Mouse (Mus musculus) stomach, embryonic 15.5 days (tissue): Measurements from ENCODE around the gene Smox. TPM values are rescaled to one million over a fixed set of nuclear protein-coding genes. Genes with fewer than 3 reads are reported as not detected.
A peak's percentile ranks its signal among the peaks of the same experiment; 100 is the strongest.

Experiments used
- ATAC-seq: fragments of 200-750 bp; cut with Nextera tagmentation; 2 replicates; pipeline ENCODE4 v1.8.0; 2017; ENCODE audit warnings: low read depth, moderate number of reproducible peaks, moderate TSS enrichment; ENCODE audit not compliant: insufficient read depth, low FRiP score
- H3K27ac ChIP-seq: fragments of 300-500 bp; sonication (generic); 2 replicates; pipeline ENCODE4 v1.5.1; 2015; ENCODE audit warnings: mild to moderate bottlenecking, inconsistent platforms
- H3K27me3 ChIP-seq: fragments of 300-500 bp; sonication (generic); replicated peaks from 2 replicates; pipeline ENCODE4 v1.6.1; 2015; ENCODE audit warnings: inconsistent platforms
- H3K36me3 ChIP-seq: fragments of 300-500 bp; sonication (generic); 2 replicates; pipeline ENCODE4 v1.6.1; 2015; ENCODE audit warnings: inconsistent platforms
- H3K4me1 ChIP-seq: fragments of 300-500 bp; sonication (generic); 2 replicates; pipeline ENCODE4 v1.6.1; 2015; ENCODE audit warnings: inconsistent platforms
- H3K4me2 ChIP-seq: fragments of 300-500 bp; sonication (generic); 2 replicates; pipeline ENCODE4 v1.6.1; 2015; ENCODE audit warnings: mild to moderate bottlenecking, inconsistent platforms
- H3K4me3 ChIP-seq: fragments of 300-500 bp; sonication (generic); replicated peaks from 2 replicates; pipeline ENCODE4 v1.5.1; 2015; ENCODE audit warnings: inconsistent platforms
- H3K9ac ChIP-seq: fragments of 300-500 bp; sonication (generic); 2 replicates; pipeline ENCODE4 v1.6.1; 2015; ENCODE audit warnings: inconsistent platforms
- H3K9me3 ChIP-seq: fragments of 300-500 bp; sonication (generic); 2 replicates; pipeline ENCODE4 v1.6.1; 2016; ENCODE audit warnings: inconsistent platforms
- WGBS: fragments of 180-500 bp; shearing (Covaris S2); methylation state at CpG from one replicate; pipeline ENCODE4 v1.1.7; 2015; 5-methylcytosine and 5-hydroxymethylcytosine counted together
- polyA plus RNA-seq: library from polyadenylated mRNA; unstranded; fragments of >200 nt; fragmentation: Nextera tagmentation; extraction: Ambion mirVana; gene quantifications from 2 replicates; pipeline ENCODE4 v1.2.1, GENCODE M21; 2015

Smox gene
- polyA plus RNA-seq, 1 experiment from 2014 or later, result 41.6 TPM

- H3K27ac ChIP-seq, result no peak overlapping the region
- 95% methylated on average over 19 of the region's 19 CpGs for WGBS
- no peaks in the 10 kb centered on the region for H3K9me3 ChIP-seq
- 0 out of 2 replicates have a peak, but pooled peaks cover 4% of the 10 kb centered on the region for H3K36me3 ChIP-seq
- H3K4me3 ChIP-seq, result no peak overlapping the region
- no peak overlapping the region for H3K9ac ChIP-seq
- ATAC-seq, result no peak
- no peaks in the 10 kb centered on the region for H3K27me3 ChIP-seq
- H3K4me1 ChIP-seq, result no peaks in the 10 kb centered on the region
- H3K4me2 ChIP-seq, result no peak overlapping the region
These were observed 29.4 kb downstream of the Smox start for GRCm38 (mm10) chr2:131520743-131521142.

DNA sequence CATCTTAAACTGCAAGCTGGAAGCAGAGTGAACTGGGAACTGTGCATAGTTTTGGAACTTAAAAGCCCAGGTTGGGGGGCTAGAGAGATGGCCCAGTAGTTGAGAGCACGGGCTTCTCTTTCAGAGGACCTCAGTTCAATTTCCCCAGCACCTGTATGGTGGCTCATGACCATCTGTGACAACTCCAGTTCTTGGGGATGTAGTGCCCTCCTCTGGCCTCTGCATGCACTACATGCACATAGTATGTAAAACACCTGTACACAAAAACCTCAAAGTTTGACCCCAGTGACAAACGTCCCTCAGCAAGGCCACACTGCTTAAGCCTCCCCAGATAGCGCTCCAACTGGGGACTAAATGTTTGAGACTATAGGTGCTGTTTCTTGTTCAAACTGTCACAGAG lies 35.8 kb downstream of the Smox start:
- H3K27ac ChIP-seq, result no peak overlapping the region
- no peak for ATAC-seq
- H3K27me3 ChIP-seq, result no peaks in the 10 kb centered on the region
- no peaks in the 10 kb centered on the region for H3K9me3 ChIP-seq
- H3K36me3 ChIP-seq, result no peaks in the 10 kb centered on the region
- no peak overlapping the region for H3K9ac ChIP-seq
- H3K4me3 ChIP-seq, result no peak overlapping the region
- H3K4me1 ChIP-seq, result no peaks in the 10 kb centered on the region
- H3K4me2 ChIP-seq, result no peak overlapping the region
- WGBS, result 36% methylated on average over 3 of the region's 3 CpGs

DNA sequence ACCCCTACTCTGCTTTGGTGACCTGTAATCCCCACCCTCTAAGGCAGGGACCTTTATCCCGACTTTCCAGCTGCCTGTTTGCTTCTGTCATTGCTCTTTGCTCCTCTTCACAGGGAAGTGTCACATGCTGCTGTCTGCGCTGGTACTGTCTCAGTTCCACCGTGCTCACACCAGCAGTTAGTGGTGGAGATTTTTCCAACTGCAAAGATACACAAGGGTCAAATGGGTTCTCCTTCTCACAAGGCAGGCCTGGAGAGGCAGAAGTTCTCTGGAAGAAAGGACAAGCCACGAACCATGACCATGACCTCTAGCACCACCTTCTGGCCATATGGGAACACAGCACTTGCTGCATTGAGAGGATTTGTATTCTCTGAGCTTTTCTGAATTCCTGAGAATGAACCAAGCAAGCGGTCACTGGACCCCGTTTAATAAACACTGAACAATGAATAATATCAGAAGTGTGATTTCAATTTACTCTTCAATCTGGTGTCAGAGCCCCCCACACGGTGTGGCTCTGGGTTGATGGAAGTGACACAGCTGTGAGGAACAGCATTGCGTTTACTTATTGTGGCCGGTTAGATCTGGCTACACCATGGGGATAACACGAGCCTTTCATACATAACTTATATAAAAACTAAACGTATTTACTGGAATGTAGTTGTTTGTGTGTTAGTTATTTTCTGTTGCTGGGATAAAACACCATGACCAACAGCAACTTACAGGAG lies 38.8 kb downstream of the Smox start:
- no peaks in the 10 kb centered on the region for H3K9me3 ChIP-seq
- no peak for ATAC-seq
- H3K4me2 ChIP-seq, result no peak overlapping the region

DNA sequence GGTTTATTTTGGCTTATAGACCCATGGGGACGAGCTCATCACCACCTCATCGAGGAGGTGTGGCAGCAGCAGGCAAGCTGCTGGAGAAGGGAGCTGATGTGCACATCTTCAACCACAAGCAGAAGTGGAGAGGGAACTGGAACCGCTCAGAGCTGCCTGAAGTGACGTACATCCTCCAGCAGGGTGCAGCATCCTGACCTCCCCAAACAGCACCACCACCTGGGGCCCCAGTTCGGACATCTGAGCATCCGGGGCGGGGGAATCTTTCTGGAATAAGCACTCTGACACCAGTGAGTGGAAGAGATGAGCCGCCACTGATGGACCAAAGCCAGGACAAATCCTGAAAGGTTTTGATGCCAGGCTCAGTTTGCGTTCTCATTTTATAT lies 39.3 kb downstream of the Smox start:
- Histone ChIP-seq H3K9me3 (no peaks in the 10 kb centered on the region), H3K4me3 (no peak overlapping the region), H3K9ac (no peak overlapping the region), H3K4me2 (no peak overlapping the region), H3K27me3 (no peaks in the 10 kb centered on the region), H3K27ac (no peak overlapping the region), H3K36me3 (no peaks in the 10 kb centered on the region), H3K4me1 (no peaks in the 10 kb centered on the region)
- ATAC-seq, result no peak; the same call in 1 of the 2 replicates
- WGBS, result 21% methylated on average over 9 of the region's 9 CpGs

More for the DNA sequence above, 38.8 kb downstream of the Smox start:
- WGBS, result 30% methylated on average over 11 of the region's 11 CpGs
- Histone ChIP-seq H3K27ac (no peak overlapping the region), H3K4me1 (no peaks in the 10 kb centered on the region), H3K36me3 (no peaks in the 10 kb centered on the region), H3K27me3 (no peaks in the 10 kb centered on the region), H3K4me3 (no peak overlapping the region), H3K9ac (no peak overlapping the region)

DNA sequence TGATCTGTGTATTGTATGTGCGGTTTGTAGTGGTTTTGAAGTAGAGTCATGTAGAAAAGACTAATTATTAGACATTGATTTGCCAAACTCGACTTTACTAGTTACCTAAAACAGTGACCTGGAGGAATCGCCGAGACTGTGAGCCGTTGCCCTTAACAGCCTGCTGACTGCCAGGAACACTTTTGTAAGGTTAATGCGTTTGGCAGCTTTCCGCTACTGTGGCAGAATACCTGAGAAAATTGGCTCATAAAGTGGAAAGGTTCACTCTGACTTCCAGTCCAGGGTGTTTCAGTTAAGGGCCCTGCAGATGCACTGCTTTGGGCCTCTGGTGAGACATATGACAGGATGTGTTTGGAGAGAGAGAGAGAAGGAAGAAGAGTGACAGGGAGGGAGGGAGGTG lies 40.0 kb downstream of the Smox start:
- whole genome bisulfite sequencing, result 80% methylated on average over 7 of the region's 7 CpGs
- no peak for ATAC-seq
- no peak overlapping the region for H3K4me2 ChIP-seq
- H3K4me3 ChIP-seq, result no peak overlapping the region
- H3K4me1 ChIP-seq, result no peaks in the 10 kb centered on the region
- no peak overlapping the region for H3K9ac ChIP-seq
- no peaks in the 10 kb centered on the region for H3K36me3 ChIP-seq
- H3K27me3 ChIP-seq, result no peaks in the 10 kb centered on the region
- no peak overlapping the region for H3K27ac ChIP-seq
- no peaks in the 10 kb centered on the region for H3K9me3 ChIP-seq

GRCm38 (mm10) chr2:131535168-131535567 lies 43.9 kb downstream of the Smox start:
- Histone ChIP-seq H3K4me3 (no peak overlapping the region), H3K9ac (no peak overlapping the region), H3K27ac (no peak overlapping the region), H3K27me3 (no peaks in the 10 kb centered on the region), H3K36me3 (no peaks in the 10 kb centered on the region), H3K4me1 (no peaks in the 10 kb centered on the region), H3K9me3 (no peaks in the 10 kb centered on the region), H3K4me2 (no peak overlapping the region)
- ATAC-seq, result no peak
- WGBS, result 92% methylated on average over 5 of the region's 5 CpGs

- no peak overlapping the region for H3K4me3 ChIP-seq
- no peak overlapping the region for H3K27ac ChIP-seq
- no peaks in the 10 kb centered on the region for H3K4me1 ChIP-seq
- WGBS, result 63% methylated on average over 7 of the region's 7 CpGs
- H3K36me3 ChIP-seq, result no peaks in the 10 kb centered on the region
- no peak for ATAC-seq
- H3K27me3 ChIP-seq, result no peaks in the 10 kb centered on the region
- no peaks in the 10 kb centered on the region for H3K9me3 ChIP-seq
- H3K4me2 ChIP-seq, result no peak overlapping the region
- no peak overlapping the region for H3K9ac ChIP-seq
These were observed 47.0 kb downstream of the Smox start for GRCm38 (mm10) chr2:131538341-131538740.

DNA sequence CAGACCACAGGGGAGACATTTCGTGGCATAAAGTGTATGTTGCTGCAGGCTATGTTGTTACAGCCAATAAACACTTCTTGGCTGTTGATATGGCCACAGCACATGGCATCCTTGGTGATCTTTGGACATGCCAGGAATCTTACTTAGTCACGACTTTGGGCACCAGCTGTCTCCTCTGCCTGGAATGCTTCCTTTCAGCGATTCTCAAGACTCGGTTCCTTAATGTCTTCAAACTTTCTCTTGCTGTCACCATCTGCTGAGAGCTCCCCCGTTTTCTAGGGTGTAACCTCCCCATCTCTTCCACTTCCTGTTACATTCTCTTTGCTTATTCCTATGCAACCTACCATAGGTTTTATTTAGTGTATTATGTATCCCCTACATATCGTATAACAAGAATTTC lies 48.5 kb downstream of the Smox start:
- no peaks in the 10 kb centered on the region for H3K4me1 ChIP-seq
- no peak overlapping the region for H3K27ac ChIP-seq
- no peak overlapping the region for H3K4me3 ChIP-seq
- H3K4me2 ChIP-seq, result no peak overlapping the region
- 81% methylated on average over 6 of the region's 6 CpGs for WGBS
- H3K36me3 ChIP-seq, result no peaks in the 10 kb centered on the region
- H3K9ac ChIP-seq, result no peak overlapping the region
- no peaks in the 10 kb centered on the region for H3K9me3 ChIP-seq
- ATAC-seq, result no peak
- H3K27me3 ChIP-seq, result 0 out of 2 replicates have a peak, but pooled peaks cover 4% of the 10 kb centered on the region

DNA sequence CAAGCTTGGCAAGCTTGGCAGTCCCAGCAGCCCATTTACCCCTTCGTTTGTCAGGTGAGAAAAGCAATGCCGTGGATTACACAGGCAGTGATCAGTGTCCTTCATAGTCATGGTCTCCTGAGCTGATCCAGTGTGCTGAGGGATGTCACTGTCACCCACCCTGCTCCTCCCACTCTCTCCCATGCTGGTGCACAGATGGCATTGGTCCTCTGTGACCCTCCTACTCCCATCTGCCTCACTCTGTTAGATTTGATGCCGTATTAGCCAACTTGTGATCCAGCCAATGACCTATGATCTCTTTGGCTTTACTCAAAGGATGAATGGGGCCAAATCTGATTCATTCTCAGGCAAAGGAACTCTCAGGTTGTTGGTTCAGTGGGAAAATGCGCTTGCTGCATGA lies 50.4 kb downstream of the Smox start:
- Histone ChIP-seq H3K4me3 (no peak overlapping the region), H3K36me3 (no peaks in the 10 kb centered on the region), H3K27ac (no peak overlapping the region), H3K4me2 (no peak overlapping the region), H3K9ac (no peak overlapping the region), H3K9me3 (no peaks in the 10 kb centered on the region), H3K4me1 (peaks cover 13% of the 10 kb centered on the region), H3K27me3 (peaks cover 16% of the 10 kb centered on the region)
- no peak for ATAC-seq
- 77% methylated on average over 4 of the region's 4 CpGs for WGBS

- Histone ChIP-seq H3K4me2 (no peak overlapping the region), H3K4me3 (no peak overlapping the region), H3K9ac (no peak overlapping the region), H3K27me3 (peaks cover 23% of the 10 kb centered on the region), H3K36me3 (no peaks in the 10 kb centered on the region), H3K4me1 (peaks cover 13% of the 10 kb centered on the region), H3K9me3 (no peaks in the 10 kb centered on the region), H3K27ac (no peak overlapping the region)
- no peak for ATAC-seq
- 35% methylated on average over 6 of the region's 6 CpGs for WGBS
These were observed 51.2 kb downstream of the Smox start for GRCm38 (mm10) chr2:131542531-131542930.

DNA sequence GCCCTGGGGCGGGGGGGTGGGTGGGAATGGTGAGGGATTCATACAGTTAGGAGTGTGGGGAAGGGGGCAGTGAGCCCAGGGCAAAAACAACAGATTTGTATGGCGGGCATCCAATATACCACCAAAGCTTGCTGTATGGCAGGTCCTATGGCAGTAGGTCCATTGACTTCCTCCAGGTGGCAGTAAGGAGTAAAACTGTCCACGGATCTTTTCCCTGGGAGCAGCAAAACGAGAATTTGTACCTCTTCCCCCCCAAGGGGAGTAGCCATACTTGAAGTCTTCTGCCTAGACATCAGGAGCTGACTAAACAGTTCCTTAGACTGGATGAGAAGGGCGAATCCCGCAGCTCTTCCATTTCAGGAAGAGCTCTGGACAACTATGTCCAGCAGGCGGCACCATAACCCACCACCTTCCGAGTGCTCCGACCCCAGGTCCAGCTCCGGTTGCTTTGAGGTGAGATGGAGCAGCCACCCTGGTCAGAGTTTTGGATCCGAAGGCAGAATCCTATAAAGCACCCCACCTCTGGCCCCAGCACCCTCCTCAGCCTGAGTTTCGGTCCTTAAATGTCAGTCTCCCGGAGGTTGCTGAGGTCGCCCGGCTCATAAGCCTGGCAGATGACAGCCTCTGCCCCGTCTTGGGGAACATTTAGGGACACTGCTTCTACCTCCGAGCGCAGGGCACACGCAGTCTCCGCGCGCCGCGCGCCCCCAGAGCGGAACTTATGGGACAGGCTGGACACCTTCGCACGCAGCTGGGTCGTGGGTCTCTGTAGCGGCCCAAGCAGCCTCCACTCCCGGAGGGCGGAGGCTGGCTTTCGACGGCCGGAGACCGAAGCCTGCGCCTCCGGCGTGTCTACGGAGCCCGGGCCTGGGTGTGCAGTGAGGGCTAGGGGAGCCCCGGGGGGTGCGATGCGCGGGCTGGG lies 54.4 kb downstream of the Smox start:
- peaks cover 13% of the 10 kb centered on the region for H3K4me1 ChIP-seq
- H3K9ac ChIP-seq, result peak overlapping the region; percentile 23; the same call in 1 of the 2 replicates
- no peak overlapping the region for H3K27ac ChIP-seq
- H3K9me3 ChIP-seq, result no peaks in the 10 kb centered on the region
- peak overlapping the region; percentile 95 for H3K4me2 ChIP-seq
- 2% methylated on average over 45 of the region's 45 CpGs for WGBS
- H3K4me3 ChIP-seq, result peak overlapping the region; percentile 45
- peaks cover 30% of the 10 kb centered on the region for H3K27me3 ChIP-seq
- ATAC-seq, result peak; percentile 51; the same call in 1 of the 2 replicates
- H3K36me3 ChIP-seq, result no peaks in the 10 kb centered on the region

DNA sequence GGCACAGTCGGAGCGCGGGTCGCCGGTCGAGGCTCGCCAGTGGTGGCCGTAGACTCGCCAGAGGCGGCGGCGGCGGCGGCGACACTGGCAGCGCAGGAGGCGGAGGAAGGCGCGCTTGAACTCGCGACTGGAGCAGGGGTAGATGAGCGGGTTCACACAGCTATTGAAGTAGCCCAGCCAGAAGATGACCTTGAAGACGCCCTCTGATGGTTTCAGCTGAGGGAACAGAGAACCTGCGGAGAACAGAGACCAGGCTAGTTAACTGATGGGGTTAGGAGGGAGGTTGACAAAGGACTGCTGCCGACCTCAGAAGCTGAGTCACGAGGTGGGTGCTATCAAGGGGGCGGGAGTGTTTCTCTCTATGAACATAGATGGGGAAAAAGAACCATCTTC lies 55.0 kb downstream of the Smox start:
- peaks cover 13% of the 10 kb centered on the region for H3K4me1 ChIP-seq
- H3K4me3 ChIP-seq, result peak overlapping the region; percentile 45
- H3K36me3 ChIP-seq, result no peaks in the 10 kb centered on the region
- H3K27me3 ChIP-seq, result peaks cover 30% of the 10 kb centered on the region
- no peaks in the 10 kb centered on the region for H3K9me3 ChIP-seq
- 3% methylated on average over 27 of the region's 27 CpGs for WGBS
- H3K4me2 ChIP-seq, result peak overlapping the region; percentile 95
- H3K9ac ChIP-seq, result peak overlapping the region; percentile 23; the same call in 1 of the 2 replicates
- H3K27ac ChIP-seq, result no peak overlapping the region
- no peak for ATAC-seq
